Mouse (Mus musculus): ENCODE results near the gene Txn2. TPM values are rescaled to one million over a fixed set of nuclear protein-coding genes. Genes with fewer than 3 reads are reported as not detected.

Txn2 gene
- total RNA-seq (2021), result 100 to 1,000 TPM; 134 to 140 TPM
- long read RNA-seq, transcript Txn2-201 (4 exons, 1,298 nt), result major isoform, 162 of 175 reads
- long read RNA-seq, partial matches to known transcripts, result 0 of 175 reads
- long read RNA-seq, other reads (novel, unspliced or antisense), result 9 of 175 reads

GRCm38 (mm10) chr15:77928673-77929331 lies at the start of gene Txn2:
Txn2 (minus strand) TSS chr15:77929006.
- peak; percentile 99 for DNase-seq (ENCODE audit: low spot score in 2 of 2)

GRCm38 (mm10) chr15:77977663-77978062 lies 48.9 kb upstream of the Txn2 start:
- DNase-seq (ENCODE audit: low spot score in 2 of 2), result no peak

GRCm38 (mm10) chr15:77974165-77974841 lies 45.5 kb upstream of the Txn2 start:
- DNase-seq (ENCODE audit: low spot score in 2 of 2), result no peak

- peak; percentile 93 to 100 for DNase-seq (ENCODE audit: low spot score in 2 of 2)
Measured at GRCm38 (mm10) chr15:77970470-77971292, 41.9 kb upstream of the Txn2 start, which contains the start of gene Eif3d. Eif3d (minus strand) TSS chr15:77970813.

- DNase-seq (ENCODE audit: low spot score in 2 of 2), result no peak
Measured at GRCm38 (mm10) chr15:77969940-77970469, 41.2 kb upstream of the Txn2 start.

GRCm38 (mm10) chr15:77965117-77965528 lies 36.3 kb upstream of the Txn2 start:
- DNase-seq (ENCODE audit: low spot score in 2 of 2), result no peak

GRCm38 (mm10) chr15:77962447-77962846 lies 33.6 kb upstream of the Txn2 start:
- DNase-seq (ENCODE audit: low spot score in 2 of 2), result no peak

GRCm38 (mm10) chr15:77960693-77961092 lies 31.9 kb upstream of the Txn2 start:
- DNase-seq (ENCODE audit: low spot score in 2 of 2), result no peak

- DNase-seq (ENCODE audit: low spot score in 2 of 2), result no peak
Measured at GRCm38 (mm10) chr15:77958071-77958470, 29.3 kb upstream of the Txn2 start.

- DNase-seq (ENCODE audit: low spot score in 2 of 2), result no peak
Measured at GRCm38 (mm10) chr15:77957625-77958024, 28.8 kb upstream of the Txn2 start.

GRCm38 (mm10) chr15:77956404-77956901 lies 27.6 kb upstream of the Txn2 start, which contains the start of gene Foxred2:
Foxred2 (minus strand) TSS chr15:77956722.
- peak; percentile 81 to 86 for DNase-seq (ENCODE audit: low spot score in 2 of 2)

GRCm38 (mm10) chr15:77955440-77956403 lies 26.9 kb upstream of the Txn2 start:
- DNase-seq (ENCODE audit: low spot score in 2 of 2), result no peak

GRCm38 (mm10) chr15:77954362-77954761 lies 25.6 kb upstream of the Txn2 start:
- no peak for DNase-seq (ENCODE audit: low spot score in 2 of 2)

- no peak for DNase-seq (ENCODE audit: low spot score in 2 of 2)
Measured at GRCm38 (mm10) chr15:77952921-77953320, 24.1 kb upstream of the Txn2 start.

- no peak for DNase-seq (ENCODE audit: low spot score in 2 of 2)
Measured at GRCm38 (mm10) chr15:77949061-77949460, 20.3 kb upstream of the Txn2 start.

- no peak for DNase-seq (ENCODE audit: low spot score in 2 of 2)
Measured at GRCm38 (mm10) chr15:77945711-77946110, 16.9 kb upstream of the Txn2 start.

GRCm38 (mm10) chr15:77941563-77941962 lies 12.8 kb upstream of the Txn2 start:
- peak in 1 of 2 experiments; percentile 73 for DNase-seq (ENCODE audit: low spot score in 2 of 2)

- DNase-seq (ENCODE audit: low spot score in 2 of 2), result no peak
Measured at GRCm38 (mm10) chr15:77938516-77938915, 9.7 kb upstream of the Txn2 start.

GRCm38 (mm10) chr15:77935673-77936375 lies 7.0 kb upstream of the Txn2 start:
- DNase-seq (ENCODE audit: low spot score in 2 of 2), result peak; percentile 71 to 81

All from layer of hippocampus, adult 18-20 months (tissue).